Mouse (Mus musculus) adrenal gland, postnatal 10 days (tissue): ENCODE measurements around the gene Exoc7. TPM values are rescaled to one million over a fixed set of nuclear protein-coding genes. Genes with fewer than 3 reads are reported as not detected.

Source experiments
- DNase-seq: peaks from one replicate; pipeline ENCODE4 v3.0.0; 2021; ENCODE audit warnings: mixed read lengths
- total RNA-seq, 2 experiments: library from RNA; stranded (reverse); gene quantifications; 2 replicates each; pipeline ENCODE4 v1.2.3; 2021

The Exoc7 gene
- total RNA-seq, 2 experiments from 2014 or later = 57.0 to 70.2 TPM

GRCm38 (mm10) chr11:116318719-116319659 lies 12.0 kb upstream of the Exoc7 start:
- DNase-seq = peak; percentile 96

GRCm38 (mm10) chr11:116312359-116312758 lies 5.3 kb upstream of the Exoc7 start:
- no peak for DNase-seq

DNA sequence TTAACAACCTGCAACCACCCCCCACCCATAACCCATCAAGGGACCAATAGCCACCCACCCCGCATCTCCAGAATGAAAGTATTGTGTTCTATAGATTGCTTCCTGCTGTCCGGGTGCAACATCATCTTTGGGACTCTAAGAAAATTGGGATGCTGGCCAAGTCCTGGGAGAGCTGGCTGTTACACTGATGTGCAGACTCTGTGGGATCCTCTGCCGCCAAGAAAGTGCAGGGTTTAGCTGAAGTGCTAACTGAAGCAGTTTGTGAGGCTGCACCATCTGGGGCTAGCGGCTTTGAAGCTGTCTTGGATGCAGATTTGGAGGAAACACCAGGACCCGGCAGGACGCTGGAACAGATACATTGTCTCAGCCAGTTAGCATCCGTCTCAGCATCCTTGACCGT lies 4.1 kb upstream of the Exoc7 start:
- no peak for DNase-seq

- DNase-seq = no peak
Observed at GRCm38 (mm10) chr11:116309601-116310000, 2.6 kb upstream of the Exoc7 start.

DNA sequence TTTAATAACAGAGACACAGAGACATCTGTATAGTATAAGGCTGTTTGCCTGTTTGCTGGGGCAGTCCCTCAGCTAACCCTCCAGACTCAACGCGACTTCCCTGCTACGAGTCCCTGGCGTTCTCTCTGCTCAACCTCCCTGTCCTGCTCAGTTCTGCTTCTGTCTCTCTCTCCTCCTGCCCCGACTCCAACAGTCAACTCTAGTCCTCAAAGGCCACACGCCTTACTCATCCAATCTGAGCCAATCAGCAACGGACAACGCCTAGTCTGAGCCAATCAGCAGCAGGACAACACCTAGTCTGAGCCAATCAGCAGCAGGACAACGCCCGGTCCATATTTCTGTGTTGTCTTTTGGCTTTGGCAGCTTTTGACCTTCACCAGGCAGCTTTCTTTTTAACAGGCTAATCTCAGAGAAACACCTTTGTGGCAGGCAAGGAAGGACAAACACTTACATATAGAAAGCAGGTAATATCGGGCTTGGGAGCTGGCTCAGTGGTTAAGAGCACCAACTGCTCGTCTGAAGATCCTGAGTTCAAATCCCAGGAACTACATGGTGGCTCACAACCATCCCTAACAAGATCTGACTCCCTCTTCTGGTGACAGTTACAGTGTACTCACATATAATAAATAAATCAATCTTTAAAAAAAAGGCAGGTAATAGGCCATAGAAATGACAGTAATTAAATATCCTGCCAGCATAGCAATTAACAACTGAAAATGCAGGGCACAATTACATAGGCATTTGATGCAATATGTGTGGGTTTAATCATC lies 914 bp upstream of the Exoc7 start:
- no peak for DNase-seq

DNA sequence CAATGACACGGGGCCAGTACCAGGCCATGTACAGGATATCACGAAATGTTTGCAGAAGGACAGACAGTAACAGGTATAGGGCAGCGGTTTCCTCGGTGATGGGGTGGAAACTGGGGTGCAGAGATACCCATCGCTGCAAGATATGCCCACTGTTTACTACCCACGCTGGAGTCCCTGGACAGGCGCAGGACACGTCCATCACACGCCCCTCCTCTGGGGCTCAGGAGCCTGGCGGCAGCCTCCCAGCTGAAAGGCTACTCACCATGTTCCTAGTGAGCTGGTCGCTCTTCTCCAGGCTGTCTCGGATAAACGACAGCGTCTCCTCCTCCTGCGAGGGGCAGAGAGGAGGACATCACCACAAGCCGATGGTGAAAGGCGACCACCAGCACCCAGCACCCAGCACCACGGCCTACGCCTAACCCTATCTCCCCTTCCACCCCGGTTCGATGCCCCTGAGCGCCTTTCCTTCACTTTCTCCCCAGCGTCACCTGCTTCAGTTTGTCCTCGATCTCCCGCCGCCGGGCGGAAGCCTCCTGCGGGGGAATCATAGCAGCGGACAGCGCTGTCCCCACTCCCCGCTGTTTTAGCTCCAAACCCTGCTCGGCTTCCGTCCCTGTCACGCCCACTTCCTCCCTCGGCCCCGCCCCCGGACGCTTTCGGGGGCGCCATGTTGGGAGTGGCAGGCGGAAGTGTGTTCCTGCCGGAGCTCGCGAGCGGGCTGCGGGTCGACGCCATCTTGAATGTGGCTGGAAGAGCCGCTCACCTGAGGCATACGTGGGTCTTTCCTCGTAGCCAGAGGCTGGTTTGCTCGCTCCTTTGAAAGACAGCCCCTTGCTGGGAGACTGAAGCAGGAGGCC lies 679 bp downstream of the Exoc7 start:
- peak; percentile 98 for DNase-seq

GRCm38 (mm10) chr11:116305423-116305822 lies 1.6 kb downstream of the Exoc7 start:
- DNase-seq = no peak

DNA sequence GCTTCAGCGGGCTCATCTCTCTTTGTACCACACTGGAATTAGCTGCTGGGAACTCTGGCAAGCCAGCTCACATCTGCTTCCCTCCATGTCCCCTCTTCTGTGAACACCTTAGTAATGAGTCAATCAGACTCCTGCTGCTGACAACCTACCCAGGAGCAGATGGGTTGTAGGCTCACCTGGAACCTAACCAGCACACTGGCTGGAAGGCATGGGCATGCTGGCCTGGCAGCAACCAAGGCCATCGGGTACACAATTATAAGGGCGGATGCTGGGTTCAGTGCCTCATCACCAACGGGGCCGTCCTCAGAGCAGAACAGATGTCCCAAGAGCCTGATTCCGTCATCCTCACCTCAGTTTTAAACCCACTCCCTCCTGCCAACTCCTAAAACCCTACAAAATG lies 8.4 kb downstream of the Exoc7 start:
- DNase-seq = no peak

- no peak for DNase-seq
Observed at GRCm38 (mm10) chr11:116298221-116298620, 8.8 kb downstream of the Exoc7 start.

- no peak for DNase-seq
Observed at GRCm38 (mm10) chr11:116297017-116297416, 10.0 kb downstream of the Exoc7 start.

- DNase-seq = no peak
Observed at GRCm38 (mm10) chr11:116296191-116296734, 10.8 kb downstream of the Exoc7 start.

DNA sequence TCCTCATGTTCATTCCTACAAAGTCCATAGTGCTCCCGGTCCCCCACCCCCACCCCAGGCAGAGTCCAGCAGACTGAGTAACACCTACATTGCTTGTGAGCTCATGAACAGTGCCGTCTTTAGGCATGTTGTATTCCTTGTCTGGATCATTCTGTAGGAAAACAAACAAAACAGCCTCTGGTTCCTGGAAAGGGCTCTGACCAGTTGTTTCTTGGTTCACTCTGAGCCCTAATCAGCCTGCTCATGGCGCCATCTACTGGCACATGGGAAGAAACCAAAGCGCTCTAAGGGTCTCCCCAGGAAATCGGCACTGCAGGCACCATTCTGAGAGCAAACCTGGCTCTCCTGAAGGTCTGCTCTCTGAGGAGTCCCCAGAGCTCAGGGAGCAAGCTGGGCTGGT lies 12.7 kb downstream of the Exoc7 start:
- DNase-seq = peak; percentile 63

GRCm38 (mm10) chr11:116293538-116294137 lies 13.4 kb downstream of the Exoc7 start:
- DNase-seq = no peak

DNA sequence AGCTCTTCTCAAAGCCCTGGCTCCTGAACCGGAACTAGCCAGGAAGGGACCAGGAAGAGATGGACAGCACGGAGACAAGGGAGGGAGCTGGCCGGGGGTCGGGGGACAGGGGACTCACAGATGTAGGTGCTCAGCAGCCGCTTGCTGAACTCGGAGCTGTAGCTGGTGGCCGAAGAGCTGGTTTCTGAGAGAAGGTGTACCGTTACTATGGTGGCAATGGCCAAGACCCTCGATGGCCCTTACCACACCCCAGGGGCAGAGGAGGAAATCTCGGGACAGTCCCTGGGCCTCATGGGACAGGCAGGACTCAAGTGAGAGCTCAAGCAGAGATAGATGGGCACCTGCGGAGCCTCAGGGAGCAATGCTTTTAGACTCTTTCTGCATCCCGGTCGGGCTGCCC lies 14.6 kb downstream of the Exoc7 start:
- no peak for DNase-seq

DNA sequence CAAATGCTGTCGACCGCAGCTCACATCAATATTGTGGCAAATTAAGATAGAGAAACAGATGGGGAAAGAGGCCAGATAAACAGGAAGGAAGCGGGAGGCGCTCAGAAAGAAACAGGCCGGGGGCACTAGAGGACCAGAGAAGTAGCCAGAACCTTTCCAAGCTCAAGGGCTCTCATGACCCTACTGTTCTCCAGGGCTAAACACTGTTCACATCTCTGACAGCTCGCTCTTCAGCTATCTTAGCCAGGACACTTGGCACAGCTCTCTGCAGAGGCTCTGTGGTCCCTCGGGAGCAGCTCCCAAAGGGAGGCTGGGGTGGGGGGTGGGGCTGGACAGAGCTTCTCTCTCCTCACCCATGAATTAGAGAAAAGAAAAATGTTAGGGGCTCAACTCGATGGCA lies 16.5 kb downstream of the Exoc7 start:
- DNase-seq = no peak

DNA sequence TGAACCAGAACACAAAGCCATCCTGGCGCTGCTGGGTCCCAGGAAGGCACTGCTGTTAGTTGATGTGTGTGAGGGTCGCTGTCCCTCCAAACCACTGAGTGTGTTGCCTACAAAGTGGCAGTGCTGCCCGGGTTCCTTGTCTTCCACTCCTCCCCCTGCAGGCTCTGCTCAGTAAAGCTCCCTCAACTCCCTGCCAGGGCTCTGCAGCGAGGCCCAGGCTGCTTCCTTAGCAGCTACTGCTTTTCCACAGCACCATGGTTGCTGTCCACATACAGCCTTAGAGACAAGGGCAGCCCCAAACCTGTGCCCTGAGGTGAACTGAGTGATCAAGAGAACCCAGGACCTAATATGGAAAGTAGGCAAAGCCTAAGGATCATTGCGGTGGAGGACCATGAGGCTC lies 19.7 kb downstream of the Exoc7 start:
- no peak for DNase-seq

GRCm38 (mm10) chr11:116285770-116286191 lies 21.3 kb downstream of the Exoc7 start:
- no peak for DNase-seq

DNA sequence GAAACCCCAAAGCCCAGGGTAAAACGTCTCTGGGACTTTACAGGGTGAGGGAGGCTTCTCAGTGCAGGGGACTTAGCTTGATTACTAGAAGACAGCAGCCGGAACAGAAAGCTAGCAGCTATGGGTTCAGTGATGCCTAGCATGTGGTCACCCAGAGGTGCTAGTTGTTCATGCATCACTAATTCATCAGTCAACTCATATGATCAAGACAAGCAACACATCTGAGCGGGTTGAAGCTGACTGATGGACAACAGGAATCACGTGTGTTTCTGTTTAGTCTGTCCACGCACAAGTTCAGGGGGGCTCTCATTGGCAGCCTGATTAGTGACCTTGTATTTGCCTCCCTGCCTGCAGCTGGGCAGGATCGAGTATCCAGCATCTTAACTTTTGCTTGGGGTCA lies 23.1 kb downstream of the Exoc7 start:
- DNase-seq = no peak

GRCm38 (mm10) chr11:116282912-116283521 lies 24.0 kb downstream of the Exoc7 start:
- DNase-seq = no peak

DNA sequence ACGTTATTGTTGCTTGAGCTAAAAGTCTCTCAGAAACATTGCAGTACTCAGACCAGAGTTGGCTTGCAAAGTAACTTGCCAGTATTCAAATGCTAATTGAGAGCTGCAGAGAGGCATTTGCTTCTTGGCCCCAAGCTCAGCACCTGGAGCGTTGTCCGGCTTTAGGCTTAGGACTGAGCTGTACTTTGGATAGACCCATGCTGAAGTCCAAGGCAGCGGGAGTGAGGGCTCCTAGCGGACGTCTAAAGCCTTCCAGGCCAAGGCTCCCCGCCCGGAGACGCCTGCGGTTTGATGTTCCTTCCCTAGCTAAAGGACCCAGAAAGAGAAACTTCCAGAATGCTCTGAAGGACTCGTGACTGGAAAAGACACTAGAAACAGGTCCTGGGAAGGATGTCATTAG lies 24.9 kb downstream of the Exoc7 start:
- DNase-seq = no peak

DNA sequence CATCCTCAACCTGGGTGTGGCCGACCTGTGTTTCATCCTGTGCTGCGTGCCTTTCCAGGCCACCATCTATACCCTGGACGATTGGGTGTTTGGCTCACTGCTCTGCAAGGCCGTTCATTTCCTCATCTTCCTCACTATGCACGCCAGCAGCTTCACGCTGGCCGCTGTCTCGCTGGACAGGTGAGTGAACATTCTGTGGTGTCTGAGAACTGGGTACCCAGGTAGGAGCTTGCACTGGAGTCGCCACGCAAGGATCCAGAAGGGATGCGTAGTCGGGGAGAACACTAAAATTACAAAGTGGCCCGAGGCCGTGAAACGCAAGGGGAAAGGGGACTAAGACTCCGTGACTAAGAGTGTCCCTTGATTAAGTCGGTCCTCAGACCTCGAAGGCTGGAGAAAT lies 25.4 kb downstream of the Exoc7 start:
- no peak for DNase-seq
